Mouse (Mus musculus): Measurements from ENCODE around the gene Shc4.

The Shc4 gene

DNA sequence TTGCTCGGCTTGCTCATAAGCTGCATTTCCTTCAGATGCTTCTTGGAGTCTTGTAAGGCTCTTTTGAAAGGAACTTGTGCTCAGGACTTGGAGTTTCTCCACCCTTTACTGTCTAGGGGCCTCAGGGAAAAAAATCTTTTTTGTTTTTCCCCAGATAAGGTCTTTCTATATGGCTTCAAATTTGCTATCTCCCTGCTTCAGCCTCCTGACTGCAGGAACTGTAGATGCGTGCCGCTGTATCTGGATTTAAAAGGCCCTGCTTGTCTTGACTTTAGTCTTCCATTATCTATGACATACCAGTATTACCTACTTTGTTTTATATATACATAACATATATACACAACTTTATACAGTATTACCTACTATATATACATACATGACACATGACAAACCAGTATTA is 61.4 kb downstream of the Shc4 start:
- peaks cover 11% of the 10 kb centered on the region for H3K4me1 ChIP-seq (replicated peaks; ENCODE audit: low read depth, low read length)
- TF ChIP-seq POU5F1 (IDR thresholded peaks at IDR 0.05; ENCODE audit: borderline replicate concordance, low read length) (no peak), NANOG (IDR thresholded peaks at IDR 0.05; ENCODE audit: borderline replicate concordance, low read length) (no peak), CTCF (conservative IDR thresholded peaks at IDR 0.05; ENCODE audit: low read length) (no peak)
- H3K9me3 ChIP-seq (ENCODE audit: low read length), result 0 out of 2 replicates have a peak, but pooled peaks cover 4% of the 10 kb centered on the region
- H3K36me3 ChIP-seq (ENCODE audit: insufficient read depth, low read length), result no peaks in the 10 kb centered on the region
- peaks cover 13% of the 10 kb centered on the region for H3K27me3 ChIP-seq (ENCODE audit: insufficient read depth, low read length)
- no peak overlapping the region for H3K4me3 ChIP-seq (replicated peaks; ENCODE audit: low read length)

DNA sequence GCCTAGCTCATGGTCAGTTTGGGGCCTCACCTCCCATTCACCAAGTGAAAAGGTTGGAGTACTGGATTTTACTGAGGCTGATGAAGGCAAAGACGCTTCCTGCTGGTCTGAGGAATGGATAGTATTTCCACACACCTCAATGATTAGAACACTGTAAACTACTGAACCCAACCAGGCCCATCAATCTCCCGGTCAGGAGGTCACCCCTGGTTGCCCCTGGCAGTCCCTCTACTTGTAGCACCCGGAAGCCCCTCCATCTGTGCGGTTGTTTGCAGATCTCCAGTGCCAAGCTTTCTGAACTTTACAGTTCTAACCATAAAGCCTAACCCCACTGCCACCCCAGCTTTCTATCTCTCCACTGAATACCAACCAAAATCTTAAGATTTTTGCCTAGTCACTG is 62.8 kb downstream of the Shc4 start:
- peaks cover 11% of the 10 kb centered on the region for H3K4me1 ChIP-seq (replicated peaks; ENCODE audit: low read depth, low read length)
- H3K27me3 ChIP-seq (ENCODE audit: insufficient read depth, low read length), result peaks cover 13% of the 10 kb centered on the region
- TF ChIP-seq CTCF (conservative IDR thresholded peaks at IDR 0.05; ENCODE audit: low read length), result no peak
- TF ChIP-seq NANOG (IDR thresholded peaks at IDR 0.05; ENCODE audit: borderline replicate concordance, low read length), result no peak
- TF ChIP-seq POU5F1 (IDR thresholded peaks at IDR 0.05; ENCODE audit: borderline replicate concordance, low read length), result no peak
- H3K4me3 ChIP-seq (replicated peaks; ENCODE audit: low read length), result no peak overlapping the region
- 0 out of 2 replicates have a peak, but pooled peaks cover 4% of the 10 kb centered on the region for H3K9me3 ChIP-seq (ENCODE audit: low read length)
- no peaks in the 10 kb centered on the region for H3K36me3 ChIP-seq (ENCODE audit: insufficient read depth, low read length)

DNA sequence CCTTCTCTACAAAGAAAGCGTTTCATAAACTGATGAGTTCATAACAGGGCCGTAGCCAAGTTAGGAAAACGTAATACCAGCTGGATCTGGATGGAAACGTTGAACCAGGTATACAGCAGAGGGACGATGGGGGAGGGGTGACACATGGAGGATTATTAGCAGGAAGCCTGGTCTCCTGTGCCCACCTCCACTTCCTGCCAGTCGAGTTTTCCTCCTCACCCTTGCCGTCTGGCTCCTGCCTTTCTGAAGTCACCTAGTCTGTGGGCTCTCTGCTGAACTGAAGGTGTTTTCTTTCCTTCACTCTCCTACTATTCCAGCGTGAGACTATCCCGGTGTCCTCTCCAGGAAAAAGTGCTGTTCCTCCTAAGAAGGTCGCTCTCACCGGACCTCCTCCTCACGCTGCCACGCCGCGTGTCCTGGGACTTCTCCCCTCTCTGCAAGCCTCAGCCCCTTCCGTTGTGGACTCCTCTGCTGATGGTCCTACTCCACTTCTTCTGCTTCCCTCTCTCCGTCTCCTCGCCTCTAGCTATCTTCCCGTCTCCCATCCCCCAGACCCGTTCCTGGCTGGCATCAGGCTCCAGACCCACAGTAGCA is 63.3 kb downstream of the Shc4 start:
- Histone ChIP-seq H3K36me3 (ENCODE audit: insufficient read depth, low read length) (no peaks in the 10 kb centered on the region), H3K4me1 (replicated peaks; ENCODE audit: low read depth, low read length) (peaks cover 11% of the 10 kb centered on the region), H3K9me3 (ENCODE audit: low read length) (0 out of 2 replicates have a peak, but pooled peaks cover 4% of the 10 kb centered on the region), H3K27me3 (ENCODE audit: insufficient read depth, low read length) (peaks cover 13% of the 10 kb centered on the region), H3K4me3 (replicated peaks; ENCODE audit: low read length) (no peak overlapping the region)
- TF ChIP-seq CTCF (conservative IDR thresholded peaks at IDR 0.05; ENCODE audit: low read length), result no peak

DNA sequence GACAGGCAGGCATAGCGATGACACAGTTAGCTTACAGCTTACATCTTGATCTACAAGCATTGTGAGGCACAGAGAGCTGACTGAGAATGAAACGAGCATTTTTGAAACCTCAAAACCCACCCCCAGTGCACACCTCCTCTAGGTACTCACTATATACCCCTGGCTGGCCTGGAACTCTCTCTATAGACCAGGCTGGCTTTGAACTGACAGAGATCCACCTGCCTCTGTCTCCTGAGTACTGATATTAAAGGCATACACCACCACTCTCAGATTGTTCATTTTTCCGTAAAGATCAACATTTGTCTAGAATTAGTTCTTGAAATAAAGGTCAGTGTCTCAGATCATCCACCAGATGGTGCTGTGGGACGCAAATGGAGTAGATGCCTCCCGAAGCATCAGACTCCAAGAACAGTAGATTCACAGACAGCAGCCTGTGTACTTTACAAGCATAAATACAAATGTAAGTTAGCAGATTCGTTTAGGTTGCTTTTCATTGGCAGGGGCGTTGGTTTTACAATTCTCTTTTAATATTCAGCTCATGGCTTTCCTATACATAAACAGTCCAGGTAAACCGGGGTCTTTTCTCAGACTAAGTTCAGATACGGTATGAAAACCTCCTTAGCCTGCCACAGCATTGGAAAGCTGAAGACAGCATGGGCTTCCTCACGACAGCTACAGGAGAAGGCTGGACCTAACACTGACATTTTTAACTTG is 64.0 kb downstream of the Shc4 start:
- H3K9me3 ChIP-seq (ENCODE audit: low read length), result 0 out of 2 replicates have a peak, but pooled peaks cover 4% of the 10 kb centered on the region
- no peak overlapping the region for H3K4me3 ChIP-seq (replicated peaks; ENCODE audit: low read length)
- H3K4me1 ChIP-seq (replicated peaks; ENCODE audit: low read depth, low read length), result peaks cover 11% of the 10 kb centered on the region
- TF ChIP-seq CTCF (conservative IDR thresholded peaks at IDR 0.05; ENCODE audit: low read length) (peak; percentile 49), NANOG (IDR thresholded peaks at IDR 0.05; ENCODE audit: borderline replicate concordance, low read length) (no peak), POU5F1 (IDR thresholded peaks at IDR 0.05; ENCODE audit: borderline replicate concordance, low read length) (no peak)
- H3K27me3 ChIP-seq (ENCODE audit: insufficient read depth, low read length), result peaks cover 14% of the 10 kb centered on the region
- H3K36me3 ChIP-seq (ENCODE audit: insufficient read depth, low read length), result no peaks in the 10 kb centered on the region

DNA sequence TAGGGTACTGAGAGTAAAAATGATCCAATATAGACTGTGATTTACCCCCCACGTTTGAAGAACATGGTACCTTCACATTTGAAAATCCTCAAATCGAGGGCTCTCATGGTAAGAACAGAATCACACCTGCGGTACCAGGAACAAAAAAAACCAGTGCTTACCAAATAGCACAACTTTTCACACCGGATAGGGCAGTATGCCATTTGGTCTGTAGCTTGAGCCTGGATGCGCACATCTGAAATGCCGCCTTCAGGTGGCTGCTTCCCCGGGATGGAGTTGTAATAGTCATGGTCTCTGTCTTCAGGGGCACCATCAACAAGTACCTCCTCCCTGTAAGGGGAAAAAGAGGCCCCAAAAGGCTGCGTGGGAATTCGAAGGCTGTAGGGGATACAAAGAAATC is 68.6 kb downstream of the Shc4 start:
- 0 out of 2 replicates have a peak, but pooled peaks cover 4% of the 10 kb centered on the region for H3K9me3 ChIP-seq (ENCODE audit: low read length)
- no peaks in the 10 kb centered on the region for H3K36me3 ChIP-seq (ENCODE audit: insufficient read depth, low read length)
- TF ChIP-seq CTCF (conservative IDR thresholded peaks at IDR 0.05; ENCODE audit: low read length), result no peak
- no peak for TF ChIP-seq POU5F1 (IDR thresholded peaks at IDR 0.05; ENCODE audit: borderline replicate concordance, low read length)
- TF ChIP-seq NANOG (IDR thresholded peaks at IDR 0.05; ENCODE audit: borderline replicate concordance, low read length), result no peak
- H3K4me3 ChIP-seq (replicated peaks; ENCODE audit: low read length), result no peak overlapping the region
- no peaks in the 10 kb centered on the region for H3K4me1 ChIP-seq (replicated peaks; ENCODE audit: low read depth, low read length)
- peaks cover 5% of the 10 kb centered on the region; the same call in 1 of the 2 replicates for H3K27me3 ChIP-seq (ENCODE audit: insufficient read depth, low read length)

DNA sequence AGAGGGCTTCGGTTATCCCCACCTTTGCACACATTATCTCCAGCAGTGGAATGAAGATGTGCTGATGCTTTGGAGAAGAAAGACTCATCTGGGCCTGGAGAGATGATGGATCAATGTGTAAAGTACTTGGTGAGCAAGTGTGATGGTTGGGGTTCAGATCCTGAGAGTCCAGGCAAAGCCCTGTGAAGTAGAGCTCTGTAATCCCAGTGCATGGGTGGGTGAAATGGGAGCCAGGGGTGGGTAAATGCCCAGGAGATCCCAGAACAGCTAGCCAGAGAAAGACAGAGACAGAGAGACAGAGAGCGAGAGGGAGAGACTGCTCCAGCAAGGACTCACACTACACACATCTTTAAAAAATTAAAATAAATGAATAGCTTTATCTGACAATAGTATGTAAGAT is 70.7 kb downstream of the Shc4 start:
- Histone ChIP-seq H3K4me3 (replicated peaks; ENCODE audit: low read length) (no peak overlapping the region), H3K9me3 (ENCODE audit: low read length) (0 out of 2 replicates have a peak, but pooled peaks cover under 1% of the 10 kb centered on the region), H3K36me3 (ENCODE audit: insufficient read depth, low read length) (no peaks in the 10 kb centered on the region), H3K4me1 (replicated peaks; ENCODE audit: low read depth, low read length) (no peaks in the 10 kb centered on the region), H3K27me3 (ENCODE audit: insufficient read depth, low read length) (0 out of 2 replicates have a peak, but pooled peaks cover 4% of the 10 kb centered on the region)
- TF ChIP-seq POU5F1 (IDR thresholded peaks at IDR 0.05; ENCODE audit: borderline replicate concordance, low read length) (no peak), CTCF (conservative IDR thresholded peaks at IDR 0.05; ENCODE audit: low read length) (no peak), NANOG (IDR thresholded peaks at IDR 0.05; ENCODE audit: borderline replicate concordance, low read length) (no peak)

DNA sequence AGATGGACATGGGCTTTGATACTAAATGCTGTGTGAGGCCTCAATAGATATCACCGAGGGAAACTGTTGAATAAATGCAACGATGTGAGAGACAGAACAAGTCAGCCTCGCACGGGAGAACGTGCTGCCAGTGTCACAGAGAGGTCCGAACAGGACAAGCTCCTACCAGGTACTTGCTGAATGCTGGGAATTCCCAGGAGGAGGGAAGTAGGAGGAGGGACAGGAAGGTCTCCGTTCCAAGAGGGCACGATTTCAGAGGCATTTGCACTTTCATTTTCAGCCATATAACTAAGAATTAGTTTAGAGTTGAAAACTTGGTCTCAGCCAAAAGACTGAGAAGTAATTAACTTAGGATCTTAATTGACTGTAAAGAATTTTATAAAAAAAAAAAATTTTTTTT is 72.4 kb downstream of the Shc4 start:
- Histone ChIP-seq H3K4me1 (replicated peaks; ENCODE audit: low read depth, low read length) (no peaks in the 10 kb centered on the region), H3K4me3 (replicated peaks; ENCODE audit: low read length) (no peak overlapping the region), H3K9me3 (ENCODE audit: low read length) (no peaks in the 10 kb centered on the region), H3K27me3 (ENCODE audit: insufficient read depth, low read length) (0 out of 2 replicates have a peak, but pooled peaks cover 4% of the 10 kb centered on the region), H3K36me3 (ENCODE audit: insufficient read depth, low read length) (no peaks in the 10 kb centered on the region)
- no peak for TF ChIP-seq CTCF (conservative IDR thresholded peaks at IDR 0.05; ENCODE audit: low read length)
- TF ChIP-seq POU5F1 (IDR thresholded peaks at IDR 0.05; ENCODE audit: borderline replicate concordance, low read length), result no peak
- TF ChIP-seq NANOG (IDR thresholded peaks at IDR 0.05; ENCODE audit: borderline replicate concordance, low read length), result no peak

DNA sequence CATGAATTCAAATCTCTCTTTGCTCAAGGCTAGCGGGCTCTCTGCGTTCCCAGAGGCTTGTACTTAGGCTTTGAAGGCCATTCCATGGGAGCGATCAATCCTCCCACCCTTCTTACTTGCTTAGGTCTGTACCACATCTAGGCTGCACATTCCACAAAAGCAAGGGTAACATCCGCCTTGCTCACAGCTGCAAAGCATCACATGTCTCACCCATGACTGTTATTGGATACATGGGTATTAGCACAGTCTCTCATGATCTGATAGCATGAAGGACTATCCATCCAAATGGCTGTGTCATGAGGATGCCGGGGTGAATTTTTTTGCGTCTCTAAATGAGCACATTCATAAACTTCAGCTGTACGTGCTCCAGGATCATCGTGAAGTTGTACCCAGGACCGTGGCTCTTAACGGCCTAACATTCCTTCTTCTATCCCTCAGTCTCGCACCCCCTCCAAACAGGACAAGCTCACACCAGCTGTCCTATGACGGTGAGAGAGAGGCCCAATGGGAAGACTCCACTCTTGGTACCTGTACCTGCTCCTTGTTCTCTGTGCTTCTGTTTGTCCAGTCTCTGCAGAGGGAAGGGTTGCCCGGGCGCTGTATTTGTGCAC is 73.1 kb downstream of the Shc4 start:
- H3K4me3 ChIP-seq (replicated peaks; ENCODE audit: low read length), result no peak overlapping the region
- H3K36me3 ChIP-seq (ENCODE audit: insufficient read depth, low read length), result no peaks in the 10 kb centered on the region
- H3K4me1 ChIP-seq (replicated peaks; ENCODE audit: low read depth, low read length), result no peaks in the 10 kb centered on the region
- no peaks in the 10 kb centered on the region for H3K9me3 ChIP-seq (ENCODE audit: low read length)
- H3K27me3 ChIP-seq (ENCODE audit: insufficient read depth, low read length), result 0 out of 2 replicates have a peak, but pooled peaks cover 4% of the 10 kb centered on the region
- no peak for TF ChIP-seq POU5F1 (IDR thresholded peaks at IDR 0.05; ENCODE audit: borderline replicate concordance, low read length)
- no peak for TF ChIP-seq CTCF (conservative IDR thresholded peaks at IDR 0.05; ENCODE audit: low read length)
- no peak for TF ChIP-seq NANOG (IDR thresholded peaks at IDR 0.05; ENCODE audit: borderline replicate concordance, low read length)
